ENCODE assay signal across 13 mouse cellular contexts in the genomic region with DNA sequence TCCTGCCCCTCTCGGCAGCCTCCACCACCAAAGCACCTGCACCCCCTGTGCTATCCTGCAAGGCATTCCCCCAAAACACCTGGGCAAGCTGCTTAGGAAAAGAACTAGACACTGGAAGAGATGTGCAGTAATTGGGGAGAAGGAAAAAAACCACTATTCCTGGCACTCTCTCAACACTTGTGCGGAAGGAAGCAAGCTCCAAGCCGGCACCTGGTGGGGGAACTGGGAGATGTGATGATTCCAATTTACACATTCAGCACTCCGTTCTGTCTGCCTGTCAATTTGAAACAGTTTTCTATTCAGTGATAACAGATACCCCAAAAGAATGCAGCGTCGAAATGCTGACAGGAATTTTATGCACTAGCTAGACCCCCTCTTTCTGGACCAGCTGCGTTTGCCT. TPM values are rescaled to one million over a fixed set of nuclear protein-coding genes. Genes with fewer than 3 reads are reported as not detected.
DNase-seq lines count a peak whose midpoint lies in the region; ATAC-seq and TF ChIP-seq lines count a peak whose summit lies in the region.
"Had no signal": no experiment of that assay in that cellular context is flagged by ENCODE, and none has a peak within 500 bp of the region (broad histone marks: within the 10 kb centered on the region; RNA-seq: fewer than 3 reads in every experiment).

No protein-coding gene starts in this region.

- H3K4me3 ChIP-seq in forebrain, embryonic 12.5 days (replicated peaks), result no peak overlapping the region
- no peak overlapping the region for H3K4me3 ChIP-seq in forebrain, embryonic 10.5 days
- no peak overlapping the region for H3K4me3 ChIP-seq in hindbrain, embryonic 15.5 days
- H3K4me3 ChIP-seq in hindbrain, embryonic 13.5 days, result no peak overlapping the region
- no peak overlapping the region for H3K4me3 ChIP-seq in liver, postnatal 0 days (ENCODE audit: low read depth, low read length)
- H3K4me3 ChIP-seq: gastrocnemius, adult 2 months had no signal

- ATAC-seq in forebrain, embryonic 12.5 days (ENCODE audit: low FRiP score), result peak; percentile 27; the same call in 1 of the 2 replicates
- ATAC-seq in hindbrain, embryonic 15.5 days (ENCODE audit: low FRiP score, low read depth), result no peak
- ATAC-seq in hindbrain, embryonic 13.5 days (ENCODE audit: low FRiP score), result no peak
- ATAC-seq in liver, postnatal 0 days, result no peak

- H3K4me1 ChIP-seq in forebrain, embryonic 12.5 days, result peaks cover 37% of the 10 kb centered on the region
- peaks cover 56% of the 10 kb centered on the region for H3K4me1 ChIP-seq in forebrain, embryonic 10.5 days
- H3K4me1 ChIP-seq in hindbrain, embryonic 15.5 days (replicated peaks), result peaks cover 18% of the 10 kb centered on the region
- H3K4me1 ChIP-seq in hindbrain, embryonic 13.5 days (replicated peaks), result peaks cover 32% of the 10 kb centered on the region
- H3K4me1 ChIP-seq in liver, postnatal 0 days (ENCODE audit: insufficient read depth), result peaks cover 10% of the 10 kb centered on the region

- no peak for TF ChIP-seq EP300 in liver, postnatal 0 days (IDR thresholded peaks at IDR 0.05; ENCODE audit: low read depth)

- DNase-seq in forebrain, embryonic 10.5 days (ENCODE audit: extremely low spot score, low spot score), result no peak
- DNase-seq in right cerebral cortex, adult 18-20 months, result peak; percentile 32
- no peak for DNase-seq in right cerebral cortex, postnatal 25 days
- no peak for DNase-seq in urinary bladder, adult 2 months (ENCODE audit: low spot score)
- no peak for DNase-seq in liver, postnatal 0 days
- DNase-seq: adrenal gland, postnatal 10 days; gastrocnemius, adult 2 months; kidney, adult 2 months; lung, postnatal 10 days had no signal

- 24% methylated on average over 7 of the region's 7 CpGs for WGBS in forebrain, embryonic 12.5 days
- WGBS in forebrain, embryonic 10.5 days, result 54% methylated on average over 7 of the region's 7 CpGs
- WGBS in hindbrain, embryonic 15.5 days, result 41% methylated on average over 7 of the region's 7 CpGs
- 43% methylated on average over 7 of the region's 7 CpGs for WGBS in hindbrain, embryonic 13.5 days
- WGBS in liver, postnatal 0 days (ENCODE audit: insufficient replicate concordance), result 69% methylated on average over 7 of the region's 7 CpGs

- H3K4me2 ChIP-seq in forebrain, embryonic 12.5 days, result no peak overlapping the region
- H3K4me2 ChIP-seq in hindbrain, embryonic 15.5 days, result peak overlapping the region; percentile 15; the same call in 1 of the 2 replicates
- no peak overlapping the region for H3K4me2 ChIP-seq in hindbrain, embryonic 13.5 days
- H3K4me2 ChIP-seq in liver, postnatal 0 days (ENCODE audit: low read depth, low read length), result no peak overlapping the region
- H3K4me2 ChIP-seq: liver, embryonic 11.5 days had no signal

- H3K27me3 ChIP-seq in forebrain, embryonic 12.5 days, result no peaks in the 10 kb centered on the region
- H3K27me3 ChIP-seq in forebrain, embryonic 10.5 days (ENCODE audit: poor library complexity, severe bottlenecking), result no peaks in the 10 kb centered on the region
- H3K27me3 ChIP-seq in hindbrain, embryonic 15.5 days, result no peaks in the 10 kb centered on the region
- H3K27me3 ChIP-seq in hindbrain, embryonic 13.5 days, result no peaks in the 10 kb centered on the region
- no peaks in the 10 kb centered on the region for H3K27me3 ChIP-seq in liver, postnatal 0 days (ENCODE audit: insufficient read depth, low read length)

- no peak for TF ChIP-seq CTCF in liver, postnatal 0 days (IDR thresholded peaks at IDR 0.05; ENCODE audit: low read depth)

- no peaks in the 10 kb centered on the region for H3K9me3 ChIP-seq in forebrain, embryonic 12.5 days
- no peaks in the 10 kb centered on the region for H3K9me3 ChIP-seq in forebrain, embryonic 10.5 days
- no peaks in the 10 kb centered on the region for H3K9me3 ChIP-seq in hindbrain, embryonic 15.5 days
- H3K9me3 ChIP-seq in hindbrain, embryonic 13.5 days, result no peaks in the 10 kb centered on the region
- no peaks in the 10 kb centered on the region for H3K9me3 ChIP-seq in liver, postnatal 0 days (ENCODE audit: low read length)

- H3K9ac ChIP-seq in forebrain, embryonic 12.5 days, result no peak overlapping the region
- H3K9ac ChIP-seq in hindbrain, embryonic 15.5 days, result no peak overlapping the region
- no peak overlapping the region for H3K9ac ChIP-seq in hindbrain, embryonic 13.5 days
- H3K9ac ChIP-seq in liver, postnatal 0 days (replicated peaks), result no peak overlapping the region

- peak overlapping the region; percentile 69 for H3K27ac ChIP-seq in forebrain, embryonic 12.5 days
- H3K27ac ChIP-seq in forebrain, embryonic 10.5 days, result no peak overlapping the region
- H3K27ac ChIP-seq in hindbrain, embryonic 15.5 days (replicated peaks), result no peak overlapping the region; the same call in 1 of the 2 replicates
- no peak overlapping the region for H3K27ac ChIP-seq in hindbrain, embryonic 13.5 days
- no peak overlapping the region for H3K27ac ChIP-seq in liver, postnatal 0 days (ENCODE audit: low read depth)
- H3K27ac ChIP-seq: gastrocnemius, adult 2 months had no signal

- no peaks in the 10 kb centered on the region for H3K36me3 ChIP-seq in forebrain, embryonic 12.5 days (replicated peaks)
- H3K36me3 ChIP-seq in forebrain, embryonic 10.5 days (replicated peaks), result peaks cover 22% of the 10 kb centered on the region
- H3K36me3 ChIP-seq in hindbrain, embryonic 15.5 days, result no peaks in the 10 kb centered on the region
- H3K36me3 ChIP-seq in hindbrain, embryonic 13.5 days, result no peaks in the 10 kb centered on the region
- no peaks in the 10 kb centered on the region for H3K36me3 ChIP-seq in liver, postnatal 0 days (replicated peaks; ENCODE audit: insufficient read depth, low read length)

RNA-seq across cellular contexts. Expression of gene Adgrl2, which starts 50.9 kb away (rescaled TPM):
- 103 and 104 TPM in 2 replicates for polyA plus RNA-seq in forebrain, embryonic 12.5 days (2016; fragmentation: Nextera tagmentation; extraction: Ambion mirVana)
- 78.1 and 81.6 TPM in 2 replicates for polyA plus RNA-seq in forebrain, embryonic 10.5 days (2016; fragmentation: Nextera tagmentation; extraction: Ambion mirVana)
- 123 and 138 TPM in 2 replicates for polyA plus RNA-seq in hindbrain, embryonic 15.5 days (2015; fragmentation: Nextera tagmentation; extraction: Ambion mirVana)
- 109 and 116 TPM in 2 replicates for polyA plus RNA-seq in hindbrain, embryonic 13.5 days (2015; fragmentation: Nextera tagmentation; extraction: Ambion mirVana)
- polyA plus RNA-seq in urinary bladder, adult 2 months (2012; rRNA removed), result 49.9 and 63.4 TPM in 2 replicates
- 8.2 and 9.1 TPM in 2 replicates for polyA plus RNA-seq in liver, postnatal 0 days (2015; fragmentation: Nextera tagmentation; extraction: Ambion mirVana)
